Mouse (Mus musculus) liver, embryonic 13.5 days (tissue): ENCODE data around the gene Gtf3c5. TPM values are rescaled to one million over a fixed set of nuclear protein-coding genes. Genes with fewer than 3 reads are reported as not detected.

Source experiments
- ATAC-seq: fragments of 200-750 bp; cut with Nextera tagmentation; 2 replicates; pipeline ENCODE4 v1.8.0; 2017; ENCODE audit warnings: low read depth, mild to moderate bottlenecking, moderate number of reproducible peaks, moderate library complexity
- DNase-seq: peaks from one replicate; pipeline ENCODE4 v3.0.0; 2022
- H3K27ac ChIP-seq: fragments of 300-500 bp; sonication (generic); 2 replicates; pipeline ENCODE4 v1.5.1; 2015; ENCODE audit warnings: moderate library complexity, mild to moderate bottlenecking, inconsistent platforms
- H3K27me3 ChIP-seq: fragments of 300-500 bp; sonication (generic); 2 replicates; pipeline ENCODE4 v1.6.1; 2015; ENCODE audit warnings: mild to moderate bottlenecking, inconsistent platforms
- H3K36me3 ChIP-seq: fragments of 300-500 bp; sonication (generic); 2 replicates; pipeline ENCODE4 v1.6.1; 2015; ENCODE audit warnings: mild to moderate bottlenecking, inconsistent platforms
- H3K4me1 ChIP-seq: fragments of 300-500 bp; sonication (generic); replicated peaks from 2 replicates; pipeline ENCODE4 v1.6.1; 2015; ENCODE audit warnings: inconsistent platforms
- H3K4me2 ChIP-seq: fragments of 300-500 bp; sonication (generic); 2 replicates; pipeline ENCODE4 v1.6.1; 2015; ENCODE audit warnings: inconsistent platforms, mild to moderate bottlenecking, moderate library complexity
- H3K4me3 ChIP-seq: fragments of 300-500 bp; sonication (generic); replicated peaks from 2 replicates; pipeline ENCODE4 v1.5.1; 2015; ENCODE audit warnings: mild to moderate bottlenecking, inconsistent platforms
- H3K9ac ChIP-seq: fragments of 300-500 bp; sonication (generic); 2 replicates; pipeline ENCODE4 v1.6.1; 2015; ENCODE audit warnings: mild to moderate bottlenecking, inconsistent platforms
- H3K9me3 ChIP-seq: fragments of 300-500 bp; sonication (generic); replicated peaks from 2 replicates; pipeline ENCODE4 v1.6.1; 2016; ENCODE audit warnings: inconsistent platforms
- WGBS: fragments of 180-500 bp; shearing (Covaris S2); methylation state at CpG from one replicate; pipeline ENCODE4 v1.1.7; 2015; ENCODE audit not compliant: insufficient replicate concordance; 5-methylcytosine and 5-hydroxymethylcytosine counted together
- polyA plus RNA-seq: library from polyadenylated mRNA; unstranded; fragments of >200 nt; fragmentation: Nextera tagmentation; extraction: Ambion mirVana; gene quantifications from 2 replicates; pipeline ENCODE4 v1.2.1, GENCODE M21; 2015

The Gtf3c5 gene
- polyA plus RNA-seq, 1 experiment from 2014 or later, result 16.9 TPM

DNA sequence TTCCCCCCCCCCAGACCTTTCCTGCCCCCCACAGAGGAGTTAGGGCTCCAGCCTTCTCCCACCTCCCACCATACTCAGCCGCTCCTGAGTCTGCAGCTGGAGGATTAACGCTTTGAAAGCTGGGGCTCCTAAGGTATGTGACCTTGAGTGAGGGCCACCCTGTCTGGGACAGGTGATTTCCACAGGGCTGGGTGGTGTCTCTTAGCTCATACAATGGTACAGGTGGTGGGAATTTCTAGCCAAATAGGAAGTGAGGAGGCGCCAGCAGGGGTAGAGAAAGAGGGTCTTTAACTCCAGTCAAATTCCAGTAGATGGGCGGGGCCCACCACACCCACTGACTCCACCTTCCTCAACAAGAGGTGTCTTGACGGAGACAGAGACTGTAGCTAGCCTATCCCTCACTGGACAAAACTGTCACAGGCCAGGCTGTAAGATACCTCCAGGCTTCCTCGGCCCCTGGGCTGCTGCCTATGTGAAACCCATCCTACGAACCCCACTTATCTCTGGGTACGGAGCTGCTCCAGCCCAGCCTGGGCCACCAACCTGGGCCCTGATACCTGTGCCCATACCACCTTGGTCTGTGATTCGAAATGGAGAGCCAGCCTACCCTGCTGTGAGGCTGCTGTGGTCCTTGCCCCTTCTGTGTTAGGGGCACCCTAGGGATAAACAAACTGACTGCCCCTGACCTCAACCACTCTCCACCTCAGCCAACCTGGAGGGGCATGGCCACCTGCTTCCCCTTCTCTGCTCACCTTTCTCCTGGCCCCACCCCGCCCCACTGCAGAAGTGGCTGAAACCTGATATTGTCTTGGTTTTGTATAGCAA, 24.0 kb upstream of the Gtf3c5 start:
- Histone ChIP-seq H3K27me3 (no peaks in the 10 kb centered on the region), H3K9me3 (no peaks in the 10 kb centered on the region), H3K36me3 (peaks cover 53% of the 10 kb centered on the region), H3K9ac (peak overlapping the region; percentile 64), H3K27ac (peak overlapping the region; percentile 89), H3K4me1 (peaks cover 93% of the 10 kb centered on the region), H3K4me2 (peak overlapping the region; percentile 41), H3K4me3 (no peak overlapping the region; the same call in 1 of the 2 replicates)
- ATAC-seq, result peak; percentile 63
- whole genome bisulfite sequencing, result 31% methylated on average over 10 of the region's 10 CpGs
- DNase-seq, result peak; percentile 46

DNA sequence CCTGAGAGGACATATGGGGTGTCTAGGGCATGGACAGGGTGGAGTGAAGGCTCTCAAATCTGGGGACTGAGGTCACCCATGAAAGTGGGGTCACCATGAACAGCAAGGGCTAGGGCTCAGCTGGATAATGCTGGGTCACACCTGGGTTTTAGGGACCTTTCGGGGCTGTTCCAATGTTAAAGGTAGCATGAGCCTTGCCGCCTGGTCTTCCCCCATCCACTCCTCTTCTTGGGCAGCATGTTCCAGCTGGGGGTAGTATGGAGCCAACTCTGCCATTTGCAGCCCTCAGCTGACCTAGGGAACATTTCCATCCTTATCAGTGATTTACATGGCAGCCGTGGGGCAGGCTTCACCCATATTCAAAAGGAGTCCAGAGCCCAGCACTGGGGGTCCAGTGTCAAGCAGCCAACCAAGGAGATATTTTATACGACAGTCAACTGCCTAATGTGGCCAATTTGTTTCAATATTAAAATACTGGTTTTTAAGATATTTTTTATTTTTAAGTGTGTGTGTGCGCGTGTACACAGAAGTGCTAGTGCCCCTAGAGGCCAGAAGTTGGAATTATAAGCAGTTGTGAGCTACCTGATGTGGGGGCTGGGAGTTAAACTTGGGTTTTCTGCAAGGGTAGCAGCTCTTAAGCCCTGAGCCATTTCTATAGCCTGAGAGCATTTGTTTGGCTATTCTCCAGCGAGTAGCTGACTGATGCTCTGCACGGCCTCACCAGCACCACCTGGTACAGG, 23.2 kb upstream of the Gtf3c5 start:
- peak overlapping the region; percentile 89 for H3K27ac ChIP-seq
- no peak overlapping the region for H3K4me3 ChIP-seq
- no peaks in the 10 kb centered on the region for H3K27me3 ChIP-seq
- H3K9ac ChIP-seq, result peak overlapping the region; percentile 64; the same call in 1 of the 2 replicates
- ATAC-seq, result no peak
- peaks cover 45% of the 10 kb centered on the region for H3K36me3 ChIP-seq
- H3K4me1 ChIP-seq, result peaks cover 93% of the 10 kb centered on the region
- WGBS, result 53% methylated on average over 8 of the region's 8 CpGs
- no peaks in the 10 kb centered on the region for H3K9me3 ChIP-seq
- DNase-seq, result no peak
- H3K4me2 ChIP-seq, result no peak overlapping the region

DNA sequence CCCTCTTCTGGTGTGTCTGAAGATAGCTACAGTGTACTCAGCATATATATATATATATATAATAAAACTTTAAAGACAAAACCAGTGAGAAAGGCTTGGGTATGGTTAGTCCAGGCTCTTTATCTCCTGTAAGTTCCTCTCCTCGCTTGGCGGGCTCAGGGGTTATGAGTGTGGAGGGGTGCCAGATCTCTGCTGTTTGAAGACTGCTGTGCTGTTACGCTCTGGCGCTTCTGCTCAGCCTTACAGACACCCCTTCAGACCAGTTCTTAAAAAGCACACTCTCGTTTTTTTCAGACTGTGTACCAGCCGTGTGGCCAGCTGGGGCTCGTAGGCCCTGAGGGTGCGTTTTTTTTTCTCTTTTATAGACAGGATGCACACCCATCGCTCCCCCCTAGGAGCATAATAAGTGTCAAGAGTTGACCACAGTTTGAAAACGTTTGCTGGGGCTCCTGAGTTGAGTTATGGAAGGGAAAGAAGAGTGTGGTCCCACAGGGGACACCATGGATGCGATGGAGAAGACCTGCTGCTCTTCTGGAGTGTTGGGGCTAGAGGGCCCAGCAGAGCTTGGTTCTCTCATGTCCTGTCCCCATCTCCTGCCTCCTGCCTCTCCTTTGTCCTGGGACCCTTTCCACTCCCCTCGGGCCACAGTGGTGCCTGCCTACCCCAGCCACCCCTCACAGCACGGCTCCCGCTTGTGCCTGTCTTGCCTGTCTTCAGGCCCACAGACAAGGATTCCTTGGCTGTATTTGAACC, 22.4 kb upstream of the Gtf3c5 start:
- Histone ChIP-seq H3K4me2 (no peak overlapping the region), H3K27ac (peak overlapping the region; percentile 89), H3K9ac (peak overlapping the region; percentile 40; the same call in 1 of the 2 replicates), H3K9me3 (no peaks in the 10 kb centered on the region), H3K4me1 (peaks cover 93% of the 10 kb centered on the region), H3K27me3 (no peaks in the 10 kb centered on the region), H3K4me3 (no peak overlapping the region), H3K36me3 (peaks cover 37% of the 10 kb centered on the region)
- 49% methylated on average over 14 of the region's 14 CpGs for WGBS
- DNase-seq (no peak), ATAC-seq (no peak)

DNA sequence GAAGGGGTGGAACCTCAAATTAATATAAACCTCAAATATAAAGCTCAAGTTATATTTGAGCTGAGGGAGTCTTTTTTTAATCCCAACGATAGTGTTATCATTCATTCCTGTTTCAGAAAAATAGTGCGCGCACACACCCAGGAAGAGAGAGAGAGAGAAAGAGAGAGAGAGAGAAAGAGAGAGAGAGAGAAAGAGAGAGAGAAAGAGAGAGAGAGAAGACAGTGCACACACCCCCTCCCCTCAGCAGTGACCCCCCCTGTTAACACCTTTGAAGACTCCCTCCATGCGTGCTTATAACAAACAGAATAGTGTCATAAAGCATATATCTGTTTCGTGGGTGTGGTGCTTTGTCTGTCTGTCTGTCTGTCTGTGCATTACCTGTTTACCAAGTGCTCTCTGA, 20.0 kb upstream of the Gtf3c5 start:
- no peak for ATAC-seq
- H3K4me3 ChIP-seq, result no peak overlapping the region
- peaks cover 13% of the 10 kb centered on the region for H3K36me3 ChIP-seq
- H3K9me3 ChIP-seq, result no peaks in the 10 kb centered on the region
- no peak for DNase-seq
- no peaks in the 10 kb centered on the region for H3K27me3 ChIP-seq
- no peak overlapping the region for H3K4me2 ChIP-seq
- peaks cover 93% of the 10 kb centered on the region for H3K4me1 ChIP-seq
- 45% methylated on average over 5 of the region's 5 CpGs for WGBS
- H3K27ac ChIP-seq, result peak overlapping the region; percentile 97
- H3K9ac ChIP-seq, result peak overlapping the region; percentile 76

DNA sequence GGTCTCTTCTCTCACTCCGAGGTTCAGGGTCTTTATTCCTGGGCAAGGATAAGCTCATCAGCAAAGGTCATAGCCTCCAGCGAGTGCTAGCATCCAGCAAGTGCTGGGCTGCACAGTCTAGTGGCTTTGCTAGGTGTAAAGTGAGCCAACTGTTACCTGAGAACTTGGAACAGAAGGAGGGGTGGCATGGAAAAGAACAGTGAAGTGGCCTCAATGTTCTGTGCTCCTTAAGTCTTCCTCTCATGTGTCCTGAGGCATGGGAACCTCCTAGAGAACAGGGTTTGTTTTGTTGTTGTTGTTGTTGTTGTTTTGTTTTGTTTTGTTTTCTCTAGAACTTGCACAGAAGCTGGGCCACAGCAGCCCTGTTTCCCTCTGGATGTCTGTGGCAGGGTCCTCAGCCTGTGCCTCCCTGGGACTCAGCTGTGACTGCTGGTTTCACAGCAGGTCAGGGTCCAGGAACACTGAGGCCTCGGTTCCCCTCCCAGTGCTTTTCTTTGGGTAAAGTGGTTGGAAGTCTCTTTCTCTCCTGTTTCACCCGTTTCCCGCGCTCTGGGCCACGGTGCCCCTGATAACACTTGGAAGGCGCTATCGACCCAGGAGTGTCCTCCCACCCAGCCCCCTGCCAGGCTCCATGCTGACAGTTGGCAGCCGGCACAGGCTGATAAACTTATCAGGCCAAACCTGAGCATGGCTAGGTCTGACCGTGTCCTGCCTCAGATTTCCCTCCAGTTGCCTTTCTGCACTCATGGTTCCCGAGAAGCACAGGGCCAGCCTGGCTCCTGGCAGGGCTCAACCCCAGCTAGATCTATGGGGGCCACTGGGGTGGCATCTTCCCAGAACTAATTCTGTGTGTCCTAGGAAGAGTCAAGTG, 18.4 kb upstream of the Gtf3c5 start:
- DNase-seq, result peak; percentile 95
- 0 out of 2 replicates have a peak, but pooled peaks cover 3% of the 10 kb centered on the region for H3K36me3 ChIP-seq
- peak overlapping the region; percentile 97 for H3K27ac ChIP-seq
- 5% methylated on average over 12 of the region's 12 CpGs for WGBS
- no peaks in the 10 kb centered on the region for H3K27me3 ChIP-seq
- H3K4me2 ChIP-seq, result peak overlapping the region; percentile 61
- H3K9ac ChIP-seq, result peak overlapping the region; percentile 76
- peak overlapping the region; percentile 24 for H3K4me3 ChIP-seq
- H3K9me3 ChIP-seq, result no peaks in the 10 kb centered on the region
- peaks cover 93% of the 10 kb centered on the region for H3K4me1 ChIP-seq
- ATAC-seq, result peak; percentile 87

DNA sequence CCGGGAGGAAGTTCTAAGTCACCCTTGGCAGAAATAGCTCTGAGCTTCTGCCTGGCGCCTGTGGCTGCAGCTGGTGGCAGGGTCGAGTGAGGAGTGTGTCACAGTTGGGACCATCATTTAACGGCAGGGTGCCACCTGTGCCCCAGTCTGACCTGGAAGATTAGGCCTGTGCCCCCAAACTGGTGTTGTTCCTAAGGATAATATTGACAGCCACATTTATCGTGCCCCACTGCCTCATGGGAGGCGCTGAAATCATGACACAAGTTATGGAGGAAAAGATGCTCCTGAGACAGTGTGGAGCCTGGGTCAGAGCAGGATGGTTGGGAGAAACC, 16.0 kb upstream of the Gtf3c5 start:
- Histone ChIP-seq H3K36me3 (no peaks in the 10 kb centered on the region), H3K9me3 (no peaks in the 10 kb centered on the region), H3K27ac (peak overlapping the region; percentile 97), H3K27me3 (no peaks in the 10 kb centered on the region), H3K4me3 (no peak overlapping the region), H3K9ac (peak overlapping the region; percentile 76), H3K4me2 (peak overlapping the region; percentile 64), H3K4me1 (peaks cover 97% of the 10 kb centered on the region)
- no peak for DNase-seq
- WGBS, result 13% methylated on average over 6 of the region's 6 CpGs
- ATAC-seq, result no peak

DNA sequence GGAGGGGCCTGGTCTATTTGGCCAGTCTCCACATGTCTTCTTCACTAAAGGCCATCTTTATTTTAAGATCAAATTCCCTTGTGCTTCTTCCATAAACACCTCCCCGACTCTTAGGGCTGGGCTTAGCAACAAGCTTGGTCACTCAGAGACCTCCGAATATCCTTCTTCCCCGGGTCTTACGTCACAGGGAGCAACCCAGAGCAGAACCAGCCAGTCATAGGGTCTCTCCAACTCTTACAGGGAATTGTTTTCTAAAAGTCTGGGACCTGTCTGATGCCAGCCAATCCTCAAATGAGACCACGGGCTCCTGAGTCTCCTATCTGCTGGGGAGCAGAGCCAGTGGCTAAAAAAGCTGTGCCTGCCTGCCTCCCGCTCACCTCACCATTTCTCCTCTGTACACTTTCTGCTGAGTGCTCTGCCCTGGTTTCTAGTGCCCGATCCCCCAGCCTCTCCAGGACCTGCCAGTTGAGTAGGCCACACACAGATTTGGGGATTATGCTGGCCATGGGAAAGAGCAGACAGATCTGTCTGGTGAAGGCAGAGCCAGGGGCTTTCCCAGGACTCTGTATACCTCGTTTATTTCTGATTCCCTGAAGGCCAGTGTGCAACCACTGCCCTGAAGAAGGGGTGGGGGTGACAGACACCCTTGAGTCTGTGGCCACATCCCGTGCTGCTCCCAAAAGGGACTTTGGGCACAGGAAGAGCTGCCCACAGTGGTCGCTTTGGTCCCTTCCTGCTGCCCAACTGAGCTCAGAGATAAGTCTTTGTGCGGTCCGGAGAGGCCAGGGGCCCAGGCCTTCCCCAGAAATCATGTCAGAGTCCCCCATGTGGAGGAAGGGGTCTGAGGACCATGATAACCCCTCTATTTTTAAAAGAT, 15.4 kb upstream of the Gtf3c5 start:
- Histone ChIP-seq H3K9me3 (no peaks in the 10 kb centered on the region), H3K4me2 (peak overlapping the region; percentile 64), H3K27ac (peak overlapping the region; percentile 97), H3K9ac (peak overlapping the region; percentile 76), H3K4me1 (peaks cover 97% of the 10 kb centered on the region), H3K27me3 (no peaks in the 10 kb centered on the region), H3K4me3 (peak overlapping the region; percentile 29; the same call in 1 of the 2 replicates), H3K36me3 (no peaks in the 10 kb centered on the region)
- no peak for ATAC-seq
- 15% methylated on average over 12 of the region's 12 CpGs for WGBS
- peak; percentile 43 for DNase-seq

DNA sequence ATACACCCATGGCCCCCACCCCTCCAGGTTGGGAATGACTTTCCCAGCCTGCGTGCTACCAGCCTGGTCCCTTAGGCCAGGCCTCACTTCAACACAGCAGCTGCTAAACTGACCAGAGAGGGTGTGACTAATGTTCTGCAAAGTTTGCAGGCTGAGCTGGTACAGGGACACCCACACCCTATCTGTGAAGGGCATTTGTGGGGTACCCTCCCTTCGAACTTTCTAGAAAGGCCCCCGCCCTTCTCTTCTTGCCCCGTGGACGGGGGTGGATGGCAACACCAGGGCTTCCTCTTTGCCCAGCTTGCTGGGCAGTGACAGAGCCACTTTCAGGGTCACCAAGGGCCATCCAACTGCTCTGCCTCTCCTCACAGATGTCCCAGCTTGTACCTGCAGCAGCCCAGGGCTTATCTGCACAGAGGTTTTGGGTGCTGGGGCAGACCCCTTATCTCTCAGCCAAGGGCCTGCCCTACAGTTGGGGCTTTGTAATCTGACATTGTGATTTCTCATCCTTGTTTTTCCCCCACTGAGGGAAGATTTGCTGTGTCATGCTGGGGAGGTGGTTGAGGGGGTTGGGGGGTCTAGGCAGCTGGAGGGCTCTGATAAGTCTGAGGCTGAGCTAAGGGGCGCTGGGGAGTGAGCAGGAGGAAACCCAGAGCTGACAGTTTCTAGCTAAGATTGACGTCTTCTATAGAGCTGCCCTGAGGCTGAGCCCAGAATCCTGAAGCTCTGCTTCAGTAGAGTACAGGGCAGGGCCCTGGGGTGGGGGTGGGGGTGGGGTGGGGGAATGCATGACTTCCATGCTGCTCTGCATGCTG, 14.4 kb upstream of the Gtf3c5 start:
- peak overlapping the region; percentile 97 for H3K27ac ChIP-seq
- peak overlapping the region; percentile 29 for H3K4me3 ChIP-seq
- no peaks in the 10 kb centered on the region for H3K9me3 ChIP-seq
- peak; percentile 89 for DNase-seq
- H3K4me1 ChIP-seq, result peaks cover 98% of the 10 kb centered on the region
- no peaks in the 10 kb centered on the region for H3K27me3 ChIP-seq
- ATAC-seq, result peak; percentile 79
- H3K9ac ChIP-seq, result peak overlapping the region; percentile 76
- peak overlapping the region; percentile 64 for H3K4me2 ChIP-seq
- 16% methylated on average over 7 of the region's 7 CpGs for WGBS
- no peaks in the 10 kb centered on the region for H3K36me3 ChIP-seq

DNA sequence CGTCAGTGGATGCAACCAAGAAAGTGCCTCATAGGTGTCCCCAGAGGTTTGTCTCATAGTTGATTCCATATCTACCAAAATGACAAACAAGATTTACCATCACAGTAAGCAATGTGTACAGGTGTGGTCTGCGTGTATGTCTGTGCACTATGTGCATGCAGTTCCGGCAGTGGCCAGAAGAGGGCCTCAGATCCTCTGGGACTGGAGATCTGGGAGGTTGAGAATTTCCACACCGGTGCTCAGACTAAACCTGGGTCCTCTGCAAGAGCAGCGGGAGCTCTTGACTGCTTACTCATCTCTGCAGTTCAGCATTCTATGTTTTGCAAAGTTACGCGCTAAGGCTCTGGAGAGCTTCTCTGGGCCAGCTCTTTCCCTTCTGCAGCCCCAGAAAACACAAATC, 13.4 kb upstream of the Gtf3c5 start:
- Histone ChIP-seq H3K4me3 (no peak overlapping the region), H3K9me3 (no peaks in the 10 kb centered on the region), H3K4me1 (peaks cover 93% of the 10 kb centered on the region), H3K4me2 (peak overlapping the region; percentile 64), H3K27ac (peak overlapping the region; percentile 97), H3K9ac (peak overlapping the region; percentile 76), H3K27me3 (0 out of 2 replicates have a peak, but pooled peaks cover 3% of the 10 kb centered on the region), H3K36me3 (no peaks in the 10 kb centered on the region)
- DNase-seq (peak; percentile 72), ATAC-seq (no peak)
- WGBS, result 68% methylated on average over 7 of the region's 7 CpGs
